Mouse (Mus musculus) activated CD4-positive, CD25-positive, alpha-beta regulatory T cell, adult 4 months (primary cell): ENCODE measurements around the gene Gm47996. TPM values are rescaled to one million over a fixed set of nuclear protein-coding genes. Genes with fewer than 3 reads are reported as not detected.
"Not testable (repeated sequence)": the region's sequence is repeated elsewhere in the genome, so short reads cannot be mapped to it uniquely, and the experiment has no call there.

Experiments used
- ATAC-seq: one replicate; pipeline ENCODE4 v1.8.0; 2017
- polyA plus RNA-seq, 2 experiments: library from polyadenylated mRNA; unstranded; fragments of 100-300 nt; shearing (Covaris generic); gene quantifications; one replicate each; pipeline ENCODE4 v1.2.1; 2017

The Gm47996 gene
- polyA plus RNA-seq, 2 experiments from 2014 or later, result not detected

- not testable (repeated sequence) for ATAC-seq
These were observed 1.4 kb upstream of the Gm47996 start for GRCm38 (mm10) chr1:151208493-151208892.

DNA sequence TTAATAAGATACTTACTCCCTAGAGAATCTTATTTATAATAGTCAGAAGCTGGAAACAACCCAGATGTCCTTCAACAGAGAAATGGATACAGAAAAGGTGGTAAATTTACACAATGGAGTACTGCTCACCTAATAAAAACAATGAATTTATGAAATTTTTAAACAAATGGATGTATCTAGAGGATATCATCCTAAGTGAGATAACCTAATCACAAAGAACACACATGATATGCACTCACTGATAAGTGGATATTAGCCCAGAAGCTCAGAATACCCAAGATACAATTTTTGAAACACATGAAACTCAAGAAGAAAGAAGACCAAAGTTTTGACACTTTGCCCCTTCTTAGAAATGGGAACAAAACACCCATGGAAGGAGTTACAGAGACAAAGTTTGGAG, 987 bp upstream of the Gm47996 start:
- ATAC-seq, result not testable (repeated sequence)

DNA sequence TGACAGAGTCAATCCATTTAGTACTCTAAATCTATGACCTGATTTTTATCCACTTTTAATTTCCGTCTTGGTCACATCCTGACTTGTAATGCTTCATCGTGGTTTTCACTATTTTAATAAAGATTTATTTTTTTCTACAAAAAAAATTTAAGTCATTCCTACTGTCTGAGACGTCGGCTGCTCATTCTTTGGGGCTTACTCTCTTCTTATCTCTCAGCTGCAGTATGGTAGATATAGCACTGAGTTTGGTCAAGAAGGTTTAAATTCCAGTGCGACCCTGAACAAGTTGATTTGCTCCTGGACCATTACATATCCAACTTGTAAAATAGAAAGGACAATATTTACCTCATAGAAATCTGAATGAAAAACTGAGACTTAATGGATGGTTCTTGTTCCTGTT, 1.7 kb downstream of the Gm47996 start:
- not testable (repeated sequence) for ATAC-seq

DNA sequence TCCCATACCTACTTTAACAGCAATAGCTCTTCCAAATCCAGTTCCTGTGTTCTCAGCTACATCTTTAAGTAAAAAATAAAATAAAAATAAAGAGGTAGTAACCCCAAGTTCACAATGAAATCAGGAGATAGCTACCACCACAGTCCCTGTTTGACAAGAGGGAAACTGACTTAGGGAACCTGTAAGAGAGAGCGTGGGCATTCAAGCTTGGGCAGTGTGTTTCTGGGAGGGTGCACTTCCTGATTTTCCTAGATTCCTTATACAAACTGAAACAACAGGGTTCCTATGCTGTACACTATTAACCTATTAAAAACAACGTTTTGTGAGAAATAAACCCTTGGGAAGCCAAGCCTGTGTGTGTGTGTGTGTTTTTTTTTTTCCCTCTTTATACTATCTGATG, 4.9 kb downstream of the Gm47996 start:
- ATAC-seq, result no peak

GRCm38 (mm10) chr1:151215985-151216384, 6.1 kb downstream of the Gm47996 start:
- ATAC-seq, result no peak

GRCm38 (mm10) chr1:151216417-151216816, 6.5 kb downstream of the Gm47996 start:
- no peak for ATAC-seq

DNA sequence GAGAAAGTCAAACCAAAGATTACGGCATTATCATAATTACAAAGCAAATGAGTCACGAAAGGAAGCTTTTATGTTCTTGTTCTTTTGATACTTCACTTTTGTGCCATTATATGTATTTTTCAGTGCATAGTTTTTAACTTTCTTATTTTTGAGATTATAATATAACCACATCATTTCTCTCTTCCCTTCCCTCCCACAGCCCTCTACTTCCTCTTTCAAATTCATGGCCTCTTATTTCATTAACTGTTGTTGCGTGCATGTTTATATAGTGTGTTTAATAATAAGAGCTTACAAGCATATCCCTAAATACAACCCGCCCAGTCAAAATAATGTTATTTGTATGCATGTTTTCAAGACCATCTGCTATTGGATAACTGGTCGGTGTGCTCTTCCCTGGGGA, 9.1 kb downstream of the Gm47996 start:
- no peak for ATAC-seq

DNA sequence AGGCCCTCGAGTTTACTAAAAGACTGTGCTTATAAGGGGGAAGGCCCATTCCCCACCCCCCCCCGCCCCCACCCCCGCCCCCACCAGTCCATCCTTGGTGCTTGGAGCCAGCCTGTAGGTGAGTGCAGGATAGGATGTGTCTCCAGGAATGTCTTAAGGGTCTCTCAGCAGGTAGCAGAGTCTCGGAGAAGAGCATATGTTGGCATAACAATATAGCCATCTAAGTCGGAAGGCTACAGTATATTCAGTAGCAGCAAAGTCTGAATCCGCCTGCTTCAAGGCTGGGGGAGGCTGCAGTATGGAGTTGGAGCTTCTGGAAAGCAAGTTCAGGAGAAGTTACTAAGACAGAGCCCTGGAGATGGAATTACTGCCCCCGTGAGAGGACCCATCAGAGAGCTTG, 10.2 kb downstream of the Gm47996 start:
- no peak for ATAC-seq

GRCm38 (mm10) chr1:151222561-151223267, 12.8 kb downstream of the Gm47996 start:
- ATAC-seq, result no peak

GRCm38 (mm10) chr1:151223377-151223776, 13.4 kb downstream of the Gm47996 start:
- no peak for ATAC-seq

GRCm38 (mm10) chr1:151224536-151224935, 14.6 kb downstream of the Gm47996 start:
- no peak for ATAC-seq

DNA sequence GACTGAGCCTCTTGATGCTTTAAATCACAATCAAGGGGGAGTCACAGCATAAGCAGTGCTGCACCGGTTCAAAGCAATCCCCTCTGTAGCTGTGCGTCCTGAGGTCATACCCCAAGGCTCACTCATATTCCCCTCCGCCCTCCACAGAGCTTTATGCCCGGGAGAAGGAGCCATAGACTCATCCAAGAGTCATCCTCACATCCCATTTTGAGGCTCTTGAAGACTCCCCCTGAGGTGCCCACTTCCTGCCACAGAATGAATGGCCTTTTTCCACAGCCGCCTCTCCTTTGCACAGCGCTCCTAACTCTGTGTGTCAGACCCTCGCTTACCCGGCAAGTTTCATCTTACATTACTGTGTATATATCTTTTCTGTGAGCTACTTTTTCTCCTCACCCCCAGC, 17.6 kb downstream of the Gm47996 start:
- no peak for ATAC-seq

DNA sequence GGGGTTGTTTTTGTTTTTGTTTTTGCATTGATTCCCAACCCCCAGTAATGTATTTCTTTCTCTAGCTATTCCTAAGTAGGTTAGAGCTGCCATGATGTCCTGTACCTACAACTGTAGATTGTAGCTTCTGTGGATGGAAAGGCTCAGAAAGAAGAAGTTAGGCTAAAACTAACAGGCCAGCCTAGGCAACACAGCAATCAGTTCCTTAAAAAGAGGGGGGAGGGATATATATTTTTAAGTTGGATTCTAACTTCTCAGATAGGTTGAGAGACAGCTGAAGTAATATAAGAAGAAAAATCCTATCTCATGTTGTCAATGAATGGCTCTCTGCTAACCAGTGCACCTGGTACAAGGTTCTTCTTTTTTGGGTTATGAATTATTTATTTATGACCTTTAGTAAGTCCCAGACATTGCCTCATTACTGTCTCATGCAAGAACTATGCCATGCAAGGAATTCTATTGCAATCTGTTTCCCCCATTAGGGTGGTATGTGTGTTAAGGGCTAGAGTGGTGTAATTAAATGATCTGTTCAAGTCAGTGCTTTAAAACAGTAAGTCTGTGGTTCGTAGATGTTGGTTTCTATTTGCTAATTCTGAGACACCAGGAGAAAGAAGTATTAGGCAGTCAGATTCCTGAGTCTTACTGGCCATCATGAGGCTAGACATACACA, 18.5 kb downstream of the Gm47996 start:
- no peak for ATAC-seq

DNA sequence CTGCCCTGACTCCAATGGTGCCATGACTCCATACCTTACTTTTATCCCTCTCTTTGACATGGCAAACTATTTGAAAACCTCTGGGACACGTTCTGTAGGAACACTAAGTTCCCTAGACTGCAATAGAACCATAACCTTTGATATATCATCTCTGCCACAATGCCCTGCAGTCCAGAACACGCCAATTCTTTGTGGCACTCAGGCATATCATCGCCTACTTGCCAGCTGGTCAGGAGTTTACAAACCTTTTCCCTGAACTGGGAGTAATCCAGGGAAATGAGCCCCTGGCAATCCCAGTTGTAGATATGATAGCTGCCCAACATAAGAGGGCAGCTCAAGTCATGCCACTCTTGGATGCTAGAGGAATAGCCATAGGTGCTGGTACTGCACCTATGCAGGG, 22.4 kb downstream of the Gm47996 start:
- ATAC-seq, result no peak

- no peak for ATAC-seq
These were observed 23.8 kb downstream of the Gm47996 start for GRCm38 (mm10) chr1:151233756-151234155.

- no peak for ATAC-seq
These were observed 25.6 kb downstream of the Gm47996 start for GRCm38 (mm10) chr1:151235574-151235973.

GRCm38 (mm10) chr1:151236141-151236930, 26.4 kb downstream of the Gm47996 start:
- ATAC-seq, result peak; percentile 78

DNA sequence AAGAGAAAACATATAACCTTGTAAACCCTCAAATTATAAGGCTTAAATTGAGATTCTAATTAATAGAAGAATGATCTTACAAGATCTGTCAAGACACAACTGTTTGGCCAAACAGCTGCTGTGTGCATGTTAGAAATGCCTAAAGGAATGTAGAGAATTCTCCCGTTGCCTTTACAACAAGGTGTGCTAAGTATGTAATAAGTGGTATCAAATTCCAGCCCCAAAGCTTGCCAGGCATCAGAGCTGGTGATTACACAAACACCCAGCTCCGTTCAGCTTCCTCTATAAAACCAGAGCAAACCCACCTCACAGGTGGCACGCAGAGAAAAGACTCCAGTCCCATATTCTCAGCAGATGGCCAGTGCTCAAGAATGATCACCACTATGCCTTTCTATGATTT, 27.8 kb downstream of the Gm47996 start:
- ATAC-seq, result no peak

DNA sequence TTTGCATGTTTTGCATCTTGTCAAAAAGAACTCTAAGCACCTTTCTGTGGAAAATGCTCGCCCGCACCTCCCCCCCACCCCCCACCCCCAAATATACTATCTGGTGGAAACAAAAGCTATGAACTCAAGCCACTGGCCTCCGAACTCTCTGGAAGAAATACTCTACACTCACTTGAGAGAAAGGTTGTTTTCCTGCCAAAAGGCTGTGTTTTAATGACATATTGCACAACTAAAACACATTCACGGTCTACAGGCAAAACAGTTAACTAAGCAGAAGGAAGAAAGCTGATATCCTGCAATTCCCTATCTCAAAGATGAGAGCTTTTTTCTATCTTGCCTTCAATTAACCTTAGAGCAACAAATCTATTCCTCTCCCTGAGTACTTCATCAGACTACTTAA, 33.4 kb downstream of the Gm47996 start:
- no peak for ATAC-seq

DNA sequence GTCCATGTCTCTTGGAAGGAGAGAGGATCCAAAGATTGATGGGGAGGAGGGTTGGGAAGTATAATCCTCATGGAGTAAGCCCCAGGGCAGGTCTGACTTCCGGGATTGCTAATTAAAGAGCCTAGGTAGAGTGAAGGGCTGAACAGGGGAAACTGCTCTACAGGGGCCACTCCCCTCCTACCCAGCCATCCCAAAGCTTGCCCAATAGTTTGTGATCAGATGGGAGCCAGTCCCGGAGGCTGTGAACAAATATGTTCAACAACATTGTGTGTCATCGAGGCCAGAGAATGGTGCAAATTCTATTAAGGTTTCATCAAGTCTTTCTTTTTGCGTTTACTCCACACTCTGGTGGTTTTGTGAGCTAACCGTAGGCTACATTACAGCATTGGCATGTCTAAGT, 34.1 kb downstream of the Gm47996 start:
- ATAC-seq, result no peak

DNA sequence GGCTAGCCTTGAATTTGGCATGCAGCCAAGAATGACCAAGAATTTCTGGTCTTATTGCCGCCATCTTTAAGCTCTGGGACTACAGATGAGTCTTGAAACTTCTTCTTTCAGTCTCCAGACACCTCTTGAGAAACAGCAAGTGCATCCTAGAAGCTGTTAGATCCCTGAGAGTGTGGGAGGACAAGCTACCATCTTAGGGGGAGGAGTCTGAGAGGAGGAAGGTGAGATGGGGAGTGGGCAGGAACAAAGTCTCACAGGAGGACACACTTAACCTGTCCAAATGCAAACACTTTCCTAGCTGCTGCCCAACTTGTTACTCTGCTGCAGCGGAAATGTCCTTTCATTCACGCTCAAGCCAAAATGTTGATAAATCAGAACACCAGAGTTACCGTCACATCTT, 34.8 kb downstream of the Gm47996 start:
- no peak for ATAC-seq

DNA sequence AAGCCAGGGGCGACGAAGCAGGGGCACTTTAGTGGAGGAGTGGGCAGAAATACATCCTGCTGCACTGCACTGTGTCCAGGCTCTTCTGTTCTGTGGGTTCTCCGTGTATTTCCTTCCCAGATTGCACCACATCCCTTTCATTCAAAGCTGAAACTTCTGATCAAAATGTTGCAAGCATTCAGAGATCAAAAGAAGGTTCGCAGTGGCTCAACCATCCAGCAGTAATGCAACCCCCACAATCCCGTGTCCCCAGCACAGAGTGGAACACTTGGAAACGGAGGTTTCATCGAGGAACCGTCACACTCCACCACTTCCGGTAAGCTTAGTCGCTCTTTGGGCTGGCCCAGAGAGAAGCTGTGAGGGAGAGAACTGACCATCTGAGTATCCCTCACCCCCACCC, 35.2 kb downstream of the Gm47996 start:
- no peak for ATAC-seq

DNA sequence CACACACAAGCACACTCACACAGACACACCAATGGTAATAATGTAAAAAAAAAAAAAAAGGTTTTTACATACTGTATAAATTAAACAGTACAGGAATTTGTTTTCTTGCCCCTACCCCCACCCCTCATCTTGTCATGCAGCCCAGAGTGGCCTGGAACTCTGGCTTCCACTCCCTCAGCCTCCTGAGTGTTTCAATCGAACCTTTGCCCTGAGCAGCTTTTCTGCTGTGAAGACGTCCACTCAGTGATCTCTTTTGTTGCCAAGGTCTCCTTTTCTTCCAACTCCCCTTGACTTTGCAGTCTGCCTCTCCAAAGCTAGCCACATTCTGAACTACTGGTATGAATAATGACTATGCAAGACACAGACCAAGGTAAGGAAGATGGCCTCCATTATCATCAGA, 35.9 kb downstream of the Gm47996 start:
- no peak for ATAC-seq

GRCm38 (mm10) chr1:151250109-151250508, 40.2 kb downstream of the Gm47996 start:
- ATAC-seq, result no peak
